Mouse (Mus musculus): ENCODE results near the gene Tmem150a.

GRCm38 (mm10) chr6:72366304-72366703 lies 11.1 kb downstream of the Tmem150a start:
- no peak for TF ChIP-seq CTCF (IDR thresholded peaks at IDR 0.05; ENCODE audit: low read depth)
- no peak for TF ChIP-seq EP300 (optimal IDR thresholded peaks at IDR 0.05)
